Mouse (Mus musculus) heart, postnatal 4 days (tissue): ENCODE results near the gene Prtg. TPM values are rescaled to one million over a fixed set of nuclear protein-coding genes. Genes with fewer than 3 reads are reported as not detected.

Experiments
- DNase-seq: peaks from one replicate; pipeline ENCODE4 v3.0.0; 2021
- total RNA-seq, 2 experiments: library from RNA; stranded (reverse); gene quantifications; 2 replicates each; pipeline ENCODE4 v1.2.3; 2021

Gene Prtg
- total RNA-seq, 2 experiments from 2014 or later, result 0.36 to 0.57 TPM

DNA sequence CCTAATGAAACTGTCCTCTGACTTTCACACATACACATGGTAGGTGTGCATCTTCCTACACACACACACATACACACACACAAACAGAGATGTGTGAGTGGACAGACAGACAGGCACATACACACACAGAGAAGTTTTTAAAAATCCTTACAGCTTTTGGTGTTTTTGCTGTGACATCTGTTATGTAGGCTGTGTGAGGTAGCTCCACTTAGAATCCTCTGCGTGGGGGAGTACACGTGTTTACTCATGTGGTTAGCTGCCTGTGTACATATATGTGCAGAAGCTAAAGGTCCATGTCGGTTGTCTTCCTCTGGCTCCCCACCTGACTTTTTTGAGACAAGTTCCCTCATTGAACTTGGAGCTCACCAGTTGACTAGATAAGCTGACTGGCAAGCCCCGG, 56.3 kb downstream of the Prtg start:
- no peak for DNase-seq

DNA sequence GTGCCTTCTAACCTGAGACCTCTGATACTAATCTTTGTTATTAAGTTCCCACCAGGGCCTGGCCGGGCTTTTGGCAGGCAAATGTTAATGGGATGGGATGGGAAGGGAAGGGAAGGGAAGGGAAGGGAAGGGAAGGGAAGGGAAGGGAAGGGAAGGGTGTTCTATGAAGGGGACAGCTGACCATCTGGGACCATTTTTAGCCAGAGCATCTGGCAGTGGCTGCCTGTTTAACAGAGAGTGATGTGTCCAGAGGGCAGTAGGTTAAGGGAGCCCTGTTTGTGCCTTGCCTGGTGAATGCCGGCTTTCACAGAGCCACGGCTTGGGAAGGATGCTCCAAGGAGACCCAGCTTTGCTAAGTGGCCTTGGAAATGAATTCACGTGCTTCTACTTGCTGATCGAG, 57.1 kb downstream of the Prtg start:
- DNase-seq, result no peak

DNA sequence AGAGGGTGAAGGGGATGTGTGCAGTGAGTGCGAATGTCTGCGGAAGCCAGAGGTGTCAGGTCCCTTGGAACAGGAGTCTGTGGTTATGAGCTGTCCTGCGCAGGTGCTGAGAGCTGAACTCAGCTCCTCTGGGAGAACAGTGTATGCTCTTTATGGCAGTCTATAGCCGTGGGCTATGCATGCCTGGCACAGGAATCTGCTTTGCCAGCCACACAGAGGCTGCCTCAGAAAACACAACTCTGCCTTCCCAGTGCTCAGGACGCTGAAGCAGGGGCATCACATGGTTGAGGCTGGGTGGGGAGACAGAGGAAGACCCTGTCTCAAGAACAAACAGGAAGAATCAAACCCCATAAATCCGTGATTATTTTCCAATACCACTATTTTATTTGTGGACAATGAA, 60.8 kb downstream of the Prtg start:
- no peak for DNase-seq

DNA sequence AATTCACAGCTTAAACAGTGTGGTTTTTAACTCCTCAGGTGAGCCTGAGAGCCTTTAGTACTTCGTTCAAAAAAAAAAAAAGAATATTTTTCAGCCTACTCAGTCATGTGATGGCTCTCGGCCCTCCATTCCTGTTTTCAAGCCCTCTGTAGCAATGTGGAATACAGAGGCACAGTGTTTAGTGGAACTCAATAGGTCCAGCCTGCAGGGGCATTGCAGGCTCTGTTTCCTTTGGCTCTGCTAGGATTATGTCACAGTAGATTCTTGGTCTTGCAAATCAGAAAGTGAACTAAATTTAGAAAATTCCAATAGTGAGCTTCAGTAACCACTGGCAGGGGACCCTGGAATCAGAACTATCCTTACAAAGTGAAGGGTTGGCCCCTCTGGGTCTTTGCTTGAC, 62.1 kb downstream of the Prtg start:
- no peak for DNase-seq

DNA sequence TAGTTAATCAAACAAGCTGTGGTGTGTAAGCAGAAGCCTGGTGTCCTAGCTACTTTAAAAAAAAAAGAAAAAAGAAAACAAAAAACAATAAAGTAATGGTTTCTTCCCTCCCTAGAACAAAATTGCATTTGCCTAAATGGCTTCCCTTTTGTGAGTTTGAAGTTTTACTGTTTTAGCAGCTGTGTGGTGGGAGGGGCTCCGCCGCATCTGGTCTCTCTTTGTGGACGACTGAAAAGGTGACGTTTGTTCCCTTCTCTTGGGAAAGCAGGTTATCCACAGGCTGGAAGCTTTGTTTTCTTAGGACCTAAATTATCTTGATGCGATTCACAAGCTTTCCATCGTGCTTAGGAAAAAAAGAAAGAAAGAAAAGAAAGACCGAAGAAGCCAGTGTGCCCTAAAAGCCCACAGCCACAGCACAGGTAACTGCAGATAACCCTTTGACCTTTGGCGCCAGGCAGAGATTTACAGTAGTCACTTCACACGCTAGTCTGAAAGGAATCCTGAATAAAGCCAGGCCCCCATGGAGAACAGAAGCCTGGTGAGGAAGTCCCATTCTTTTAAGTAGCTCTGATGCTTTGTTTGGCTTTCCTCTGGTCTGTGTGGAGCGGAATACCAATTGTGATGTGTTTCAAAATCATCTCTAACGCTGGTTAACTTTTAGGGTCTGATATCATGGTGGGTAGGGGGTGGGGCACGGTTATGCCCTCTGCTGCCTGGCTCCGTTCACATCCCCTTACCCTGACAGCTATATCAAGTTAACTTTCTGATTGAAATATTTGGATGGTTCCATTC, 65.0 kb downstream of the Prtg start:
- no peak for DNase-seq

DNA sequence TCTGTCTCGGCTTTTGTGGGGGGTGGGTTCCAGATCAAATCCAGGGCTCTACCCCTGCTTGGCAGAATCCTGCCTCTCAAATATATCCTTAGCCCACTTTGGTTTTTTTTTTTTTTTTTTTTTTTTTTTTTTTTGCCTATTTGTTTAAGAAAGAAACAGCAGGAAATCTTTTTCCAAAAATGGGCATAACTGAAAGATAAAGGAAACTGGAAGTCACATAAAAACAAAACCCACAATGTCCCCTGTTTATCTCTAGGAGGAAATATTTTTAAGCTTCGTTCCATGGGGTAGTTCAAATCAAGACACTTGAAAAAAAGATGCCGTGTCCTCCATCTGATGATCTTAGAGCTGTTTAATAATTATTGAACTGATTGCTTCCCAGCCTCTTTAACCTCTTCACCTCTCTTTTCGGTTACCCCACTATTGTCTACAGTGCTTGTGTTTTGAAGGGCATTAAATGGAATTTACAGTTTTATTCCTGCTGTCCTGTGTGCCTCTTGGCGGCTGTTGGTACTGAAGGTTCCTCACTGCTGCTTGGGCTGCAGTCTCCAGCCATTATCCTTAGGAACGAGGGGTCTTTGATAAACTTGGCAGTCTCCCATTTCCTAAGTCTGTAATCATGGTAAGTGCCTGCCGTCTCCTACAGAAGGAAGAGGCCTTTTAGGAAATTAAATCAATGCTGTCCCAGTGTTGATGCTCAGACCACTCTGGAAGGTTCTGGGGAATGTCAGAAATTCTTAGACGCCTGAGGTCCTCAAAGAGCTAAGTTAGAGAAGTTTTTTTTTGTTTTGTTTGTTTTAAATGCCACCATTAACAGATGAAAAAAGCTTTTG, 65.8 kb downstream of the Prtg start:
- DNase-seq, result no peak

DNA sequence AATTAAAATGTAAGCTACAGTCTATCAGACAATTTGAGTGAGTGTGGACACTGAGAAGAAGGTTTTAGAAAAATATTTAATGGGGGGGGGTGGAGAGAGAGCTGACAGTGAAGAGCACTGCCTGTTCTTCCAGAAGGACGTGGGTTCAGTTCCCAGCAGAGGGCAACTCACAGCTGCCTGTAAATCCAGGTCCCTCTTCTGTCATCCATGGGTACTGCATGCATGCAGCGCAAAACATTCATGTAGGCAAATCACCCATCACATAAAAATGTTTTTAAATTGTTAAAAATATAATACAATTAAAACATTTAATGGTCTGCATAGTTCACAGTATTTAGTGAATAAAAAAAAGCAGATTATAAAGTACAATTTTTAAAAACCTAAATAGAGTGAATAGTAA, 69.2 kb downstream of the Prtg start:
- DNase-seq, result no peak

DNA sequence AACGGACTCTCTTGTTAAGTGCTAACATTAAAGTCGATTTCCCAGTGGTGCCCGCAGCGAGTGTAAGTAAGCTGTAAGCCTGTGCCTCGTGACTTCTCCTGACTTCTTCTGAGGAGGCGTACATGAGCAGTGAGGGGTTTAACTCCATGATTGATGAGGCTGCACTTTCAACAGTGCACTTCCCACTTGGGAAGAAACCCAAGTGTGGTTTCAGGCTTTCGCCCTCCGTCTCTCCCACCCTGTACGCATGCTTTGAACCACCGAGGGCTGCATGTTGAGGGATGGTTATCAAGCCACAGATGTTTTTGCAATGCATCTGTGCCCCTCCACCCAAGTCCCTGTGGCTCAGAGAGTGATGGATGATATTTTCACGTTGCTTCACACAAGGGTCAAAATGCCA, 71.2 kb downstream of the Prtg start:
- no peak for DNase-seq

DNA sequence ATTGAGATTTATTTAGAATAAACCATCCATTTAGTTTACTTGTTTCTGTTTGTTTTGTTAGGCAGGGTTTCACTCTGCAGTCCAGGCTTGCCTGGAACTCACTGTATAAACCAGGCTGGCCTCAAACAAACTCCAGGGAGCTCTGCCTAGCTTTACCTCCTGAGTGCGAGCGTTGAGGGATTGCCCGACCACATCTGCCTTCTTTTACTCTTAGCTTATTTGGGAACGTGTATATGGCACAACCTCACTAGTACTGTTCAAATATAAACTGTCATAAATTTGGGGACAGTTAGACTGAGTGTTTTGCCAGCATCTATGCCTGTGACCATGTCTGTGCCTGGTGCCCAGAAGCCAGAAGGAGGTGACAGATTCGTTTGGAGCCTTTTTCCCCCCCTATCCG, 72.0 kb downstream of the Prtg start:
- DNase-seq, result no peak

DNA sequence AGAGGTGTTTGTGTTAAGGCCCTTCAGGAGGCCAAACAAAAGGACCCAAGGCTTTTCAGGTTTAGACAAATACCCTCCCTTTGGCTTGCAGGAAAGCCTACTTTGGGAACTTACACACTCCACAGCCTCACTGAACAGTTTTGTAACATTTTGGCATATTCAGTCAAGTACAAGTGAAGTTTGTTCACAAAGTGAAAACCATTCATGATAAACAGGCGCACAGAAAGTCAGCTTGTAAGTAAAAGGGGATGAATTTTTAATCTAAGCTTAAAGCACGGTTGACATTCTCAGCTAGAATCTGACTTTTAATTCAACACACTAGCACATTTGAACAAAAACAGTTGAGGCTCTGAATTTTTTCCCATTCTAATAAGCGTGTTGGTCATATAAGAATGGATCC, 72.9 kb downstream of the Prtg start:
- no peak for DNase-seq

DNA sequence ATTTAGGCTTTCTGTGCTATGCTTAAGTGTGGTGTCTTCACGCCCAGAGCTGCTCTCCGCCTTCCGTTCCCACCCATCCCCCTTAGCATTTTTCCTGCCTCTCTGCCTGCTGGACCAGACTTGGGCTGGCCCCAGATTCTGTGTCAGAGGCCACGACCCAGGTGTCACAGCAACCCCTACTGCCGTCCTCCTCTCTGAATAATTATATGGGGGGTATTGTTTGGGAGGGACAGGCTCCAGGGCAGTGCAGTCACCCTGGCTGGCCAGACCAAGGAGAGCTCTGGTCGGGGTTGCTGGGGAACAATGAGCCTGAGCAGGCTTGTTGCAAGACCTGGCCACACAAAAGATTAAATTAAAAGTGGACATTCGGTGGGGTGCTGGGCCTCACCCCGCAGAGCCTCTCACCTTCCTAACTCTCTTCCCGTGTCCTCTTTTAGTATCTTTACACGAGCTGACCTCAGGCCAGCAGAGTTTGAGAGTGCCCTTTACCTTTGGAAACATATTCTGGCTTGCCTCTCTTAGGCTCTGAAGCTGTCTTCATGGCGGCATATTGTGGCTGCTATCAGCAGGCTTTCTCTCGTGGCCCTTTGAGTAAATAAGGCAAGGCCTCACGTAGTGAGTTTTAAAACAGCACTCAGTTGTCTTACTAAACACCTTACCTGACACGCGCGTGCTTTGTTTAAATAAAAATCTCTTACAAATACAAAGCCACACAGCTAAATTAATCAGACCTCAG, 73.7 kb downstream of the Prtg start:
- peak; percentile 39 for DNase-seq

DNA sequence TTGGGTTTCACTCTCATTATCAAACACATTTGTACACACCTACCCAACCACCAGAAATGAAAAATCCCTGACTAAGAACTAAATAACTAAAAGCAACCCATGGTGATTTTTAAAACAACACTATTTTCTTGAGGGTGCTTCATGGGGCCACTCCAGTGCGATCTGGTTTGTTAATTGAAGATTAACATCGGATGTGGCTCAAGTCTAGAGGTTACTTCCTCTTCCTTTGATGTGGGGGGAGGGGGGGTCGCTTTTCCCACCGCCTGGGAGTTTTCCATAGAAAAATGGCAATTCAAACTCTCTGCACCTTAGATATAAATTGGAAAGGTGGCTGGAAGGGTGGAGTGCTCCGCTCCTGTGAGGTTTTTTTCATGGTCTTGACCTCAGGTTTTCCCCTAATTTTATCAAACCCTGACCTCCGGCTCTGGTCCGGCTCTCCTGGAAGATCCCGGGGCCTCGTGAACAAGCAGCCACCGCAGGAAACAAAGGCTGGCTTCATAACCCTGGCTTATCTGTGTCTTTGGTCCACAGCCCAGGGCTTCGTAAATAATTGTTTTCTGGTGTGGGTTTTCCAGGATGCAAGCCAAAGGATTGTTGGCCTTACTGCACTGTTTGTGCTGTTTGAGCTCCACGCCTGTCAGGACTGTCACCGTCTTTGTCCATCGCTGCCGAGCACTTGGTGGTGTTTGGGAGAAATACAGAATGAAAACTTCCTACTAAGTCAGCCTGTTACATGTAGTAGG, 74.5 kb downstream of the Prtg start:
- peak; percentile 65 for DNase-seq

DNA sequence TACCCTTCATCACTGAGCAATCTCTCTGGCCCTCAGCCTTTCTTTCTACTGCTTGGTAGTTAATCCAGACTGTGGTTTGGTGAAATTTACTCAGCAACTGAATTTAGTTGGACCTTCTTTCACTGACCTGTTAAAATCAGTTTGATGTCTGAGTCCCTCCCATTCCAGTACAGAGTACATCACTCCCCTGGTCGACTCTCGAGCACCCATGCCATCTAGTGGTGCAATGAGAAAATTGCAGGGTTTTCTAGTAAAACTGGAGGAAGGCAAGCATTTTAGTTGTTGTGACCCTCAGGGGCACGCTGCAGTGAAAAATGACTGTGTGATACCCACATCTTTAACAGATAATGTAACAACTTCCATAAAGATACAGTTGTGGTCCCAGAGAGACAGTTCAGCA, 77.3 kb downstream of the Prtg start:
- DNase-seq, result peak; percentile 64

DNA sequence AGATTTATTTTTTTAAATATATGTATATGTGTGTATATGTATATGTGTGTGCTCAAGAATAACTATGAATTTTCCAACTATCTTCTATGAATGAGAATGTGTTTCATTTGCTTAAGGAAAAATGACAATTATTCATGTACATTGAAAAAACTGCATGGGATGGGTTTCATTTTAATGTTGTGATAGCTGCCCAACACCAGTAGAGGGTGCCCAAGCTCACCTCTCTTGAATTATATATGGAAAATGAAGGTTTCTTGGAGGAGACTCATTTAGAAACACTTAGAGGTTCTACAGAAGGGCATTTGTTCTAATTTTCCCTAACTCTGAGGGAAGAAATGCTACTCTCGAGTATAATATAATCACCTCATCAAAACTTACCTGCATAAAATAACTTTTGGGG, 83.1 kb downstream of the Prtg start:
- no peak for DNase-seq

DNA sequence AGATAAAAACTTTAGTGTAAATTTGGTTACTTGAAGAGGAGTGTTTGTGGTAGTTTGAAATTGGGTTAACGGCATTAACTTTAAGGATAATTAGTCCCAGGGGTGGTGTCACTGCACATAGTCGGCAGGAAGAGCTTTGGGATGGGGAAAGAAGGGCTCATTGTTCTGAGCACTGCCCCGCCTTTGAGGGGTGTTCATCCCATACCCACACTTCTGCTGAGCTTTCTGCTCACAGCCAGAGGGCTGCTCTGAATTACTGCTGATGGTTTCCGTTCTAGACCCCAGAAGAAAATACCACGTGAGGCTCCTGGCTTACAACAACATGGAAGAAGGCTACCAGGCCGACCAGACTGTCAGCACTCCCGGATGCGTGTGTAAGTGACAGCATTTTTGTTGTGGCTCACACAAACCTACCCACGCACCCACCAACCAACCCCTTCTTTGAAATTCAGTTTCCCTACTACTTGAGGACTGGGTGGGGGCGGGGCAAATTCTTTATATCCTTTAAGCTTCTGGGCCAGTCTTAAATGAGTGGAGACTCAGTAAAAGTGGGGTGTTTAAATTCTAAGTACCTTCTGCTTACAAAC, 83.9 kb downstream of the Prtg start:
- DNase-seq, result no peak

DNA sequence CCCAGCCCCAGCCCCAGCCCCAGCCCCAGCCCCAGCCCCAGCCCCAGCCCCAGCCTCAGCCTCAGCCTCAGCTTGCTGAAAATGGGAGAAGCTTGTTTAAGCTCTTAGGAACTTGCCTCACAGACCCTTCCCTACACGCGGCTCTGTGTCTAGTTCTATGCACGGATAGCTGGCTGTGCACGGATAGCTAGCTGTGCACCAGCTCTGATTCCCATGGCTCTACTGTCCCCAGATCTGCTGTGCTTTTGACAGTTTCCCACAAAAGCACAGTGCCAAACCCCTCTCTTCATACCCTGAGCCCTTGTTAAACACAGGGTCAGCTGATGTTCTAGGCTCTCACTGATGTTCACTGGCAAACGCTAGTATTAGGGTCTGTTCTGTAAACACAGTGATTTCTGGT, 86.1 kb downstream of the Prtg start:
- no peak for DNase-seq

DNA sequence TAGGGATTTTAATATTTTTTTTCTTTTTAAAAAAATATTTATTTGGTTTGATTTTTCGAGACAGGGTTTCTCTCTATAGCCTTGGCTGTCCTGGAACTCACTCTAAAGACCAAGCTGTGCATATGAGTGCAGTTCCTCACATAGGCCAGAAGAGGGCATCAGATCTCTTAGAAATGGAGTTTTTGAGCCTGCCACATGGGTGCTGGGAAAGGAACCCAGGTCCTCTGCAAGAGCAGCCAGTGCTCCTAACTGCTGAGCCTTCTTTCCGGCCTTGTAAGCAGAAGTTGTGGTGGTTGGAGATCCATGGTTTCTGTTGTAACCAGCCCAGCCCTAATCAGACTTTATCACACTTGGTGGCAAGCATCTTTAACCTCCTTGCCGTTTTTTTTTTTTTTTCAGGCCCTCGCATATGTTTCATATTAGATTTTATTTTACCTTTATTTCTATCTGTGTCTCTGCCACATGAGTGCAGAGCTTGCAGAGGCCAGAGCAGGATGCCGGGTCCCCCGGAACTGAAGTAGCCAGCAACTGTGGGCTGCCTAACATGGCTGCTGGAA, 88.2 kb downstream of the Prtg start:
- no peak for DNase-seq

DNA sequence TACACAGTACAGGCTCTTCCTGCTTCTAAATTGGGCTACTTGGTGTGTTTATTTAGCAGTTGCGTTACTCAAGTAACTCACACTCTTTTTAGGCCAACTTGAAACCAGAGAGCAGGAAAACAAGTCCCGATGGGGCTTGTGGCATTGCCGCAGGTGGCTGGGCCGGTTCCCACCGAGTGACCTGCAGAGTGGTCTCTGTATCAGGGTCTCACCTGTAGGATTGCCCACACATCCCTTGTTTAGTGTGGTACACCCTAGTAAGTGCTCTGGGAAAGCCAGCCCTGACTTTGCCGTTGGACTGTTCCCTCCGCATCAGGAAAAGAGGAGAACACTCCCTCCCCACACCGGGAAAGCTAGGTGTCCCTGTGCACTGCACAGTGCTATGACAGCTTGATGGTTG, 95.4 kb downstream of the Prtg start:
- no peak for DNase-seq

DNA sequence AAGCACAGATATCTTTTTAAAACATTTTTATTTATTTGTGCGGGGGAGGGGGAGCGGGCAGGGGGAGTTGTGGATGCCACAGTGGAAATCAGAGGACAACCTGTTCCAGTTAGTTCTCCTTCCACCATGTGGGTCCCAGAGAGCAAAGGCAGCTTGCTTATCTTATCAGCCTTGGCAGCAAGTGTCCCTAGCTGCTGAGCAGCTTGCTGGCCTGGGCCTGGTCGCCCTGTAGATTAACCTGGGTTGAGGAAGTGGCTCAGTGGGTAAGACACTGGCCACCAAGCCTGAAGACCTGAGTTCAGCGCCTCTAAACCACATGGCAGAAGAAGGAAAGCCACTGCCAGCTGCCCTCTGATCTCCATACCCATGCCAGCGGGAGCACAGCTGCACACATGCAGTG, 95.9 kb downstream of the Prtg start:
- no peak for DNase-seq

DNA sequence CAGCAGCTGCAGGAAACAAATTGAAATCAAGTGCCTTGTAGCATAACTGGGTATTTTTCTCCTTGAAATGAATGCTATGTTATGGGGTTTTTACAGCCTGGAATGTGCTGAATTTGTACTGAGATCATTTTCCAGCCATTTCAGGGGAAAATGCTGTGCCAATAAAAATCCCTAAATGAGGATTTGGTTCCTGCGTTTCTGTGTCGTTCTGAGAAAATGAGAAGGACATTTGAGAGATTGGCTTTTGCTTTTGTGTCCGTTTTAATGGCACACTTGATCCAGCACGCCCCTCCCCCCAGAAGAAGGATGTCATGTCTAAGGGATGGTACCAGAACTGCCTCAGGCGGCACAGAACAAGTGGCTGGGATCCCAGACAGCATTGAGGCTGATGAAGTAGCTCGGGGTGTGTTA, 100.0 kb downstream of the Prtg start:
- no peak for DNase-seq

DNA sequence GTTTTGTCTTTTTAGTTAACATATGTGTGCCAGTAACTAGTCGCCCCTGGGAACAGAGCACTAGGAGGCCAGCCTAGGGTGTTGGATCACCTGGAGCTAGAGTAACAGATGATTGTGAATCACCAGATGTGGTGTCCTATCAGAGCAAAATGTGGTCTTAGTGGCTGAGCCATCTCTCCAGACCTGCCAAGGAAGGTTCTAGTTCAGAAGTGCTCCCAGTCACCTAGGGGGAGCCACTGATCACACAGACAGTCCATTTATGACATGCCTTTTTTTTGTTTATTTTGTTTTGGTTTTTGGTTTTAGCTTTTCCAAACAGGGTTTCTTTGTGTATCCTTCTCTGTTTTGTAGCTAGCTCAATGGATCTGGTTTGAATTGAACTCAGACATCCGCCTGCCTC, 104.7 kb downstream of the Prtg start:
- DNase-seq, result no peak

DNA sequence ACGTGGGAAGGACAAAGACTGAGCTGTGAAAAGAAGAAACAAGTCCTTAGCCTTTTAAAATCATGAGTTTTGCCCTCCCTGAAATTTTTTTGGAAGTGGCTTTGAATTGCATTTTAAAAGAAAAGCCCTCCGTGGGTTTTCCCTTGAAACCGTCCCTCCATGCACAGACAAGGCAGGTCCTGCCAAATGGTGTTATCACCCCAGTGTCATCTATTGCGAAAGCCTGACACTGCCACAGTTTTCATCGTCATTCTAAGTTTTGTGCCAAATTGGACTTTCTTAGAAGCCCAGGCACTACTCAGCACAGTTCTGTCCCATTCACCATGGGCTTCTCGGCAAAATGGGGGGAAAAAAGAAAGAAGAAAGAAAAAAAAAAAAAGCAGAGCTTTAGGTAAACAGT, 106.9 kb downstream of the Prtg start:
- DNase-seq, result no peak
